Mouse (Mus musculus) thymus, adult 2 months (tissue): ENCODE measurements around the gene Ucp3. TPM values are rescaled to one million over a fixed set of nuclear protein-coding genes. Genes with fewer than 3 reads are reported as not detected.

ENCODE experiments used
- DNase-seq: peaks from one replicate; pipeline ENCODE4 v3.0.0; 2021
- H3K27ac ChIP-seq: fragments of 200-500 bp; 2 replicates; pipeline ENCODE4 v1.5.1; 2012; ENCODE audit warnings: low read length, control low read depth; ENCODE audit not compliant: control insufficient read depth, insufficient read depth
- H3K27me3 ChIP-seq: fragments of 200-500 bp; 2 replicates; pipeline ENCODE4 v1.6.1; 2012; ENCODE audit warnings: mild to moderate bottlenecking, low read length, moderate library complexity, mixed read lengths; ENCODE audit not compliant: control insufficient read depth, insufficient read depth
- H3K36me3 ChIP-seq: fragments of 200-500 bp; 2 replicates; pipeline ENCODE4 v1.6.1; 2012; ENCODE audit warnings: mild to moderate bottlenecking, low read length, moderate library complexity; ENCODE audit not compliant: control insufficient read depth, insufficient read depth
- H3K4me1 ChIP-seq: fragments of 200-500 bp; replicated peaks from 2 replicates; pipeline ENCODE4 v1.6.1; 2012; ENCODE audit warnings: low read length; ENCODE audit not compliant: control insufficient read depth, insufficient read depth
- H3K4me3 ChIP-seq: fragments of 200-500 bp; 2 replicates; pipeline ENCODE4 v1.5.1; 2012; ENCODE audit warnings: mild to moderate bottlenecking, low read length, control low read depth, moderate library complexity; ENCODE audit not compliant: control insufficient read depth, insufficient read depth
- CTCF ChIP-seq: fragments of 200-500 bp; IDR thresholded peaks from 2 replicates; pipeline ENCODE4 v1.5.1; 2012; ENCODE audit warnings: mild to moderate bottlenecking, control low read depth, low read length, moderate library complexity, borderline replicate concordance; ENCODE audit not compliant: control insufficient read depth, poor library complexity, insufficient read depth; ENCODE audit errors: extremely low read depth
- POLR2A ChIP-seq: fragments of 200-500 bp; IDR thresholded peaks from 2 replicates; pipeline ENCODE4 v1.6.1; 2012; ENCODE audit warnings: mild to moderate bottlenecking, low read length, control low read depth, moderate library complexity; ENCODE audit not compliant: control insufficient read depth, poor library complexity, insufficient read depth; ENCODE audit errors: extremely low read depth
- WGBS: fragments of 180-500 bp; shearing (Covaris S2); methylation state at CpG from one replicate; pipeline ENCODE4 v1.1.7; 2018; 5-methylcytosine and 5-hydroxymethylcytosine counted together
- polyA plus RNA-seq: library from polyadenylated mRNA; depleted of rRNA; stranded (reverse); fragments of >200 nt; gene quantifications from 2 replicates; pipeline ENCODE4 v1.2.3, GENCODE M21; 2012

Ucp3 gene
- polyA plus RNA-seq, 1 experiment: 7.0 TPM

GRCm38 (mm10) chr7:100493484-100494414, 21.0 kb downstream of the Ucp3 start:
- WGBS: 6% methylated on average over 19 of the region's 19 CpGs
- H3K27me3 ChIP-seq: no peaks in the 10 kb centered on the region
- peaks cover 30% of the 10 kb centered on the region for H3K4me1 ChIP-seq
- TF ChIP-seq POLR2A (no peak), CTCF (no peak)
- peak overlapping the region; percentile 92 for H3K27ac ChIP-seq
- H3K4me3 ChIP-seq: peak overlapping the region; percentile 70
- peak; percentile 61 for DNase-seq
- peaks cover 28% of the 10 kb centered on the region for H3K36me3 ChIP-seq

- Histone ChIP-seq H3K4me3 (peak overlapping the region; percentile 70), H3K4me1 (peaks cover 30% of the 10 kb centered on the region), H3K27me3 (no peaks in the 10 kb centered on the region), H3K36me3 (peaks cover 35% of the 10 kb centered on the region), H3K27ac (peak overlapping the region; percentile 92)
- peak; percentile 40 for DNase-seq
- TF ChIP-seq POLR2A: no peak
- no peak for TF ChIP-seq CTCF
- 13% methylated on average over 7 of the region's 7 CpGs for WGBS
Observed at GRCm38 (mm10) chr7:100494415-100494831, 21.6 kb downstream of the Ucp3 start.

GRCm38 (mm10) chr7:100495042-100495441, 22.3 kb downstream of the Ucp3 start:
- WGBS: 9% methylated on average over 8 of the region's 8 CpGs
- H3K36me3 ChIP-seq: peaks cover 41% of the 10 kb centered on the region

GRCm38 (mm10) chr7:100495581-100496251, 22.9 kb downstream of the Ucp3 start:
- peaks cover 30% of the 10 kb centered on the region for H3K4me1 ChIP-seq
- TF ChIP-seq CTCF: no peak
- TF ChIP-seq POLR2A: peak; percentile 64
- peak overlapping the region; percentile 95 for H3K27ac ChIP-seq
- H3K4me3 ChIP-seq: peak overlapping the region; percentile 70
- 6% methylated on average over 11 of the region's 11 CpGs for WGBS
- no peaks in the 10 kb centered on the region for H3K27me3 ChIP-seq
- H3K36me3 ChIP-seq: peaks cover 45% of the 10 kb centered on the region
- peak; percentile 91 for DNase-seq

More at GRCm38 (mm10) chr7:100495042-100495441, 22.3 kb downstream of the Ucp3 start:
- peak; percentile 56 for DNase-seq
- H3K4me3 ChIP-seq: peak overlapping the region; percentile 70
- peak overlapping the region; percentile 92 for H3K27ac ChIP-seq
- peaks cover 30% of the 10 kb centered on the region for H3K4me1 ChIP-seq
- TF ChIP-seq CTCF (no peak), POLR2A (no peak)
- no peaks in the 10 kb centered on the region for H3K27me3 ChIP-seq

- peaks cover 30% of the 10 kb centered on the region for H3K4me1 ChIP-seq
- peak overlapping the region; percentile 63 for H3K4me3 ChIP-seq
- no peak for TF ChIP-seq POLR2A
- TF ChIP-seq CTCF: no peak
- WGBS: 76% methylated on average over 6 of the region's 6 CpGs
- H3K27ac ChIP-seq: peak overlapping the region; percentile 95
- H3K36me3 ChIP-seq: peaks cover 45% of the 10 kb centered on the region
- no peaks in the 10 kb centered on the region for H3K27me3 ChIP-seq
- no peak for DNase-seq
Observed at GRCm38 (mm10) chr7:100496371-100496770, 23.6 kb downstream of the Ucp3 start.

- TF ChIP-seq CTCF (no peak), POLR2A (no peak)
- Histone ChIP-seq H3K36me3 (peaks cover 45% of the 10 kb centered on the region), H3K4me3 (peak overlapping the region; percentile 63; the same call in 1 of the 2 replicates), H3K27me3 (no peaks in the 10 kb centered on the region), H3K4me1 (peaks cover 30% of the 10 kb centered on the region), H3K27ac (peak overlapping the region; percentile 95)
- WGBS: 99% methylated on average over 9 of the region's 9 CpGs
- no peak for DNase-seq
Observed at GRCm38 (mm10) chr7:100496791-100497190, 24.0 kb downstream of the Ucp3 start.
